Mouse (Mus musculus) spleen, adult 12 weeks (tissue): ENCODE results near the gene Mad1l1.

Experiments used
- DNase-seq: peaks from one replicate; pipeline ENCODE4 v3.0.0; 2022; ENCODE audit warnings: low spot score

Mad1l1 gene

DNA sequence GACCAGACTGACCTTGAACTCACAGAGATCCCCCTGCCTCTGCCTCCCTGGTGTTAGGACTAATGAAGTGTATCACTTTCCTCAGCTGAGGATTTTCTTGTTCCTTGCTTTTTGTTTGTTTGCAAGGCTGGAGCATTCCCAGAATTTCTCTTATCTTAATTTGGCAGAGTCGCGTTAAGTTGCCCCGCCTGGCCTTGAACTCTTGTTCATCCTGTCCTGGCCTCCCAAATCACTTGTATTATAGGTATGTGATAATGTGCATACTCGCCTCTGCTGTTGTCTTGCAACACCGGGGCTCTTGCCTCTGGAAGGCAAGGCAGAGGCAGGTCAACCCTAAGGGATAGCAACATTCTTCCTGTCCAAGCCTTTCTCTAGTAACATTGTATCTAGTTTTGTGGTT lies 2.7 kb upstream of the Mad1l1 start:
- no peak for DNase-seq

DNA sequence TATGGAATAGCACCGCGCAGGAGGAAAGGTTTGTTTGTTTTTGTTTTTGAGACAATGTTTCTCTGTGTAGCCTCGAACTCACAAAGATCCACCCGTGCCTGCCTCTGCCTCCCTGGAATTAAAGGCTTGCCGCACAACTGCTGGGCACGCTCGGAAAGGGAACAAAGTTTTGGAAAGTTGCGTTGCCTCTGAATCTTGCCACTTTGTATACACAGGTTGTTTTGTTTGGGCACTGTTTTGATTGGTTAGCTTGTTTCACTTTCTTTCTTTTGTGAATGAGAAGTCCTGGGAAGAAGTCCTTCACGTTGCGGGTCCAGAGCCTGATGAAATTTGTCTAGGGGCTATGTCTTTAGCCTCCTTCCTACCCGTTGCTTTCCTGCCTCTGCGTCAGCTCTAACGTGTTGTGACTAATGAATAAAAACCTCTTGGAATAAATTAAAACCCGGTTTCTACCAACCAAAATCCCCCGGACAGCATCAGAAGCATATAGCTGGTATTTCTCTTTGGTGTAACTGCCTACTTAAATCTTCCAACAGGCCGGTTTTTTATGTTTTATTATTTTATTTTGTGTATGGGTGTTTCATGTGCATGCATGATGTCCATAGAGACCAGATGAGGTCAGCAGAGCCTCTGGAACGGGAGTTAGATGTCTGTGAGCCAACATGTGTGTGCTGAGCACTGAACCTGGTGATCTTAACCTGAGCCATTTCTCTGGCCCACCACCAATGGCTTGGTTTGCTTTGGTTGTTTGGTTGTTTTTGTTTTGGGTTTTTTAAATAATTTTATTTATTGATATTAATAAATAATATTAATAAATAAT lies 614 bp upstream of the Mad1l1 start:
- DNase-seq, result no peak

DNA sequence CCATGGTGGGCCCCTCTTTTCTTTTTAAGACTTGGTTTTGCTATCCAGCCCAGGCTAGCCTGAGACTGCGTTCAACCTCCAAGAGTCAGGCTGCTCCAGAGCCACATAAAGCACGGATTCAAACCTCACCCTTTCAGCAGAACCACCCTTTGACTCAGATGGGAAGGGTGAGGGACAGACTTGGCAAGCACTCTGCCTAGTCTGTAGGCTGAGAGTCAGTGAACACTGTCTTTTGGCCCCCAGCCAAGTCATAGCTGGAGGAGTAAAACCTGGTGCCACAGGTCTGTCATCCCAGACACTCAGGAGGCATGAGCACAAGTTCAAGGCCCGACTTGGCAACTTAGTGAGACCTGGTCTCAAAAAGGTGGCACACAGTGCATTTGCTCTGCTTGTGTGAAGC lies 4.6 kb downstream of the Mad1l1 start:
- no peak for DNase-seq

DNA sequence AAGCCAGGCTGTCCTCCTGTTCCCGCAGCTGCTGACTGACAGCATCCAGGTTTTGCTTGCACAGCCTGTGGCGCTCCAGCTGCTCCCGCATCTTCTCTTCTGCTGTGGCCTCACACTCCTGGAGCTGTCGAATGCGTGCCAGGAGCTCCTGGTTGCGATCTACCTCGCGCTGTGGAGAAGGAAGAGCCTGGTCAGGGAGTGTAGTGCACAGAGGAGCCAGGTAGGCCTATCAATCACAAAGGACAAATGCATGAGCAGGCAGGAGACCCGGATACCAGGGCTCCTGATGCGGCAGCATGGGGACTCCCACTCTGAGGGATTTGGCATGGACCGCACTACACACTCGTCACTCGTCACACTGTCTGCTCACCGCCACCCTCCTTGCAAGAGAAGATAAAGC lies 13.8 kb downstream of the Mad1l1 start:
- no peak for DNase-seq

DNA sequence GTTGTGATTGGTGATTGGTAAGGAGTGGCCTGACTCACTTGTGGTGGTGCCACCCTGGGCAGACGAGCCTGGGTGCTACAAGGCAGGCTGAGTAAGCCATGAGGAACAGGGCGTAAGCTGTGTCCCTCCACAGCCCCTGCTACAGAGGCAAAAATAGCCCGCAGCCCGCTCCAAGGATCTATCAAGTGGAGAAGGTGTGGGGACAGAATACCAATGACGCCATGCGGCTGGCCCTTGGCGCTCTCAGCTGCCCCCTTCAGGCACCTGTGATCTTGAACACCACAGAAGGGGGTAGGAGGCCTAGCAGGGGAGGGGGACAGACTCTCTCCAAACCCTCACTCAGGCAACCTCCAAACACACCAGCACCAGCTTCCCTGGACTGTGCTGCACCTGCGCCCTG lies 15.3 kb downstream of the Mad1l1 start:
- no peak for DNase-seq

DNA sequence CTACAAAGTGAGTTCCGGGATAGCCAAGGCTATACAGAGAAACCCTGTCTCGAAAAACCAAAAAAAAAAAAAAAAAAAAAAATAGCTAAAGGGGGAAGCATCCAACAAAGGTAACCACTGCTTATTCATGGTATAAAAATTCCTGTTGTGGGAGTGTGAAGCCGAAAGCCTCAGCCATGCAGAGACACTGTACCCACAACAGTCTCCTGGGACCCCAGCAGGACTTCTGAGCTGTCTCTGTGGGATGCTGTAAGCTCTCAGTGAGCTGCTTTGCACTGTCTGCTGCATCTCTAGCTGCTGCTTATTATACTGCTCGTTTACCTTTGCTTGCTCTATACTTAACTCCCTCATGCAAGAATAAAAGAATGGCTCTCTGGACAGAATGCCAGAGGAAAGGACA lies 23.1 kb downstream of the Mad1l1 start:
- no peak for DNase-seq

DNA sequence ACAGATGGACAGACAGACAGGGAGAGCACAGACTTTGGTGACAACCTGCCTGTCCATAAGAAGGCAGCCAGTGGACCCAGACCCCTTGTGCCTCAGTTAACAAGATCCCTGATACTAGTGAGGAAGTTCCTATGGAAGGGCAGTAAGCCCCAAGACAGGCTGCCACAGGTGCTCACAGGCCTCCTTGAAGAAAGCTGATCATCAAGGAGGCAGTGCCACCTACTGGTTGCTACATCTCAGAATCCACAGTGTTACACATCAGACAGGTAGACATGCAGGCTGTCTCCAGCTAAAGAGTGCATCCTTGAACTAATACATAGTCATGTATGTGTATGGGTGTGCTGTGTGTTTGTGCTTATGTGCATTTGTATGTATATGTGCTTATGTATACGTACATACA lies 29.2 kb downstream of the Mad1l1 start:
- no peak for DNase-seq

DNA sequence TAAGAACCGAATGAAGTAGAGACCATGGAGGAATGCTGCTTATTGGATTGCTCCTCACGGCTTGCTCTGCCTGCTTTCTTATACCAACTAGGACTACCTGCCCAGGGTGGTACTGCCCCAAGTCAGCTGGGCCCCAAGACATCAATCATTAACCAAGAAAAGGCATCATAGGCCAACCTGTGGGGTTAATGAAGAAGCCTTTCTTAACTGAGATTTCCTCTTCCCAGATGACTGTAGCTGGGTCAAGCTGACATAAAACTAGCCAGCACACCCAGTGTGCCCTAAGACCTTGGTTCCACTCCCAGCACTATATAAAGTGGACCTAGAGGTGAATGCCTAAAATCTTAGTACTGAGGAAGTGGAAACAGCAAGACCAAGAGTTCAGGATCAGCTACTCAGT lies 32.2 kb downstream of the Mad1l1 start:
- DNase-seq, result no peak

DNA sequence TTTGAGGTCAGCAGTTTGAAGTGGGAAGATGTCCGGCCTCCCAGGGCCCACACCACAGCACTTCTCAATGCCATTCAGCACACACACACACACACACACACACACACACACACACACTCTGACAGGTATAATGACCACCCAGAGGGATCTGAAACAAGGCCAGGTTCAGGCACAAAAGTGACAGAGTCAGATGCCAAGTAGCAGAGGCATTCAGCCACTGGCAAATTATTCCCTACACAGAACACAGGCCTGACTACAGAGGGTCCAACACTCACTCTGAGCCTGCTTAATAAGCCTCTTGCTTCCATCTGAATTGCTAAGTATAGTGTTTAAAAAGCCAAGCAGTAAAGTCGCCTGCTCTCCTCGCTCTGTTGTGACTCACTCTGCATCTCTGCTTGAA lies 33.1 kb downstream of the Mad1l1 start:
- no peak for DNase-seq

DNA sequence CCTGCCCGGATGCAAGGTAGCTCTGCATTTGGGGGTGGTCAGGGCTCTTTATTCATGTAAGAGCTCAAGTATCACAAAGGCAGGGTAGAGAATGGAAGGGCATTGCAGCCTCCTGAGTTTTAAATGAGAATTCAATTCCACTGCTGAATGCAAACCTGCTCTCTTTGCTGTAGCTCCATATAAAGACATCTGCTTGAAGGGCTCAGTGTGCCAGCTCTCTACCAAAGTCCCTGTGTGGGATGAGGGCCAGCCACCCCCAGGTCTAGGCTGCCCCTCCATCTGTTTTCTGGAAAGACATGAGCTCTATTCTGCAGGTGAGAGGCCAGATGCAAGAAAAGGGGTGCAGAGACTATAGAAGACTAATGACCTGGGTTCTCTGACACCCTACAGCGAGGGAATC lies 36.6 kb downstream of the Mad1l1 start:
- no peak for DNase-seq

DNA sequence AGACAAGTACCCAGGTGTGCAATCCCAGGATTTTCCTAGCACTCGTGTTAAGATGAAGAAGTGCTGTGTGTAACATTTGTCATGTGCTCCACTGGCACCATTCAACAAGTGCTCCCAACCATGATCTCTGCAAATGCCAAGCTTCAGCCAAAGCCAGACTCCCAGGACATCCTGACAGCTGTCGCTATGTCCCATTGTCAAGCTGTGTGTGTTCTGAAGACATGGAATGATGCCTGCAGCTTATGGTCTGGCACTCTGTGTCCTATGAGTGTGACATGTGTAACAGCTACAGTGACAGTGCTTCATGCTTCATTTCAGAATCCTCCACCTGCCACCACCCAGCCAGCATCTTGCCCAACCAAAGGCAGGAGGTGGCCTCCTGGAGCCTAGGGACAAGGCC lies 37.3 kb downstream of the Mad1l1 start:
- no peak for DNase-seq

DNA sequence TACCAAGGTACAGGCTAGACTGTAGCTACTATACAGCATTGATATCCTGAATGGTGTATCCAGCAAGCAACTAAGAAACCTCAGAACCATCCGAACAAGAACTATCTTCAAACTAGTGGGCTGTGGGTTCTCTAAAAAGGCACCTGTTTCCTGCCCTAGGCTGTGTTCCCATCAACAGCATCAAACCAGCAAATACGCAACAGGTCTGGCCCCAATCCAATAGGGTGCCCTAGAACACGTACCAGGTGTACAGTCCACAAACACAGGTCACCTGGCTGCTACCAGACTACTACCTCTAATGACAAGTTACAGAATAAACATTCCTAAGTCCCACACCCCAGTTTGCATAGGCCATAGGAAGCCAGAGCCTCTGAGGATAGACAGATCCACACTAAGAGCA lies 38.5 kb downstream of the Mad1l1 start:
- DNase-seq, result no peak

DNA sequence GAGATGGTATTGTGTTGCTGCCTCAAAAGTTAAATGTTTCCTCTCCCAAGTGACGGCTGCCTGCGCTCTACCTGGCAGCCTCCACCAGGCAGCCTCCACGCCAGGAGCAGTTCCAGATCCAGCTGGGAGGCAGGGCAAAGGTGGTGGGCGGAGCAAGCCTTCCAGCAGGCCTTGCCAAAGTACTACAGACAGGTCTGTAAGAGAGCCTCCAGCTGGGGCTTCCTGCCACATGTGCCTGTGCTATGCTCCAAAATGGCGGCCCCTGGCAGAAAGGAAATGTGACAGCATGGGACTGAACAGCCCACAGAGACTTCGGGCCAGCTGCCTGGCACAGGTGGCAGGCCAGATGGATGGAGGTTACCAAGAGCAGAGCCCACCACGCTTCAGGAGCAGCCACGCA lies 39.0 kb downstream of the Mad1l1 start:
- no peak for DNase-seq

DNA sequence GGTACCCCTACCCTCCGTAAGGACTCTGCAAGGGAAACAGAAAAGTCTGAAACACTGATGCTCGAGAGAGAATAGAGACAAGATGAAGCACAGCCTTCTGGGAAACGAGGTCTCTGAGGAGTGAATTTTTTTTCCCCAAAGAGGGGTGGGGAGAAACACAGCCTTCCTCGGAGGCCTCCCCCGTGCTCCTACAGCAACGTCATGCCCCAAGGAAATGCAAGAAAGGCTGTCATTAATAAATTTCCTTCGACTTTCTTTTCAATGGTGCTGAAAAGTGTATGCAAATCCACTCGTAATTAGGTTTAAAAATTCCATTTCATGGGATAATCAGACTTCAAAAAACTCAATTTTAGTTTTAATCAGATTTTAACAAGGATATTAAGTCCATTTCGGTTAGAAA lies 41.1 kb downstream of the Mad1l1 start:
- DNase-seq, result no peak

DNA sequence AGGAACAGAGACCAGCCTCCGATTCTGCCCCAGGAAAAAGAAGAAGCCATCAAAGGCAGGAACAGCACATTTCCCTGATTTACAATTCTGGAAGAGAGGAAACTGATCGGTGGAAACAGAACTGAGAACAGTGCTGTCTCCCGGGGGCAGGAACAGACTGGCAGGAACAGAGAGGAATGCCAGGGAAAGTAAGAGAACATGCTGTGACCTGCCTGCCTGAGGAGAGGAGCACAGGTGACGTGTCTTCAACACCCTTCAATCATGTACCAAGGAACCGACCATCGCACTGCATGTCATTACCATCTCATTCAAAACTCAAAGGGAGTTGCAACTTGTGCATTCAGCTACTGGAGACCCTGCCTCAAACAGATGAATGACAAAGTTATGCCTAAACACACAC lies 44.6 kb downstream of the Mad1l1 start:
- DNase-seq, result no peak

DNA sequence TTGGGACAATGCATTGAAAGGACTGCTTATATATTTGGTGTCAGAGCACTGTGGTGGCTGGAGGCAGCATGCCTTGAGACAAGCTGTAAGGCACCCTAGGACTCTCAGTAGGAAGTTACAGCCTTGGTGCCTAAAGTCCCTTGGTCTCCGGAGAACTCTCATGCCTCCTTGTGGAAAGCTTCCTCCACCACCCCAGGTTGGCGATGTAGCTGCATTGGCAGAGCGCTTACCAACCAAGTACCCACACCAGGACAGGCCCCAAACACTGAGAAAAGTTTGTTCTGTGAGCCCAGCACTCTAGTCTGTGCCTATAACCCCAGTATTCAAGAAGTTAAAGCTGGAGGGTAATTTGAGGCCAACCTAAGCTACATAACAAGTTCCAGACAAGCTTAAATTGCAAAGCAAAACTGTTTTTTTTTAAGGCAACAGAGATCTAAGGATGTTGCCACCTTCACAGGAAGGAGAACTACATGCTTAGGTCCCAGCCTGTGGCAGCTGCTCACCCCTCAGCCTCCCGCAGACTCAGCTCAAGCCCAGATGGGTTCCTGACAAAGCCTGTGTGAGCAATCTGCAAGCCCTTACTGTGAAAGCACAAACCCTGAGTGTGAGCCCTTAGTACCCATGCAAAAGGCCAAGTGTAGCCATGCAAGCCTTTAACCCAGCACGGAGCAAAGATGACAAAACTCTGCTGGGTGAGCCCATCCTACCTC lies 50.2 kb downstream of the Mad1l1 start:
- DNase-seq, result no peak

DNA sequence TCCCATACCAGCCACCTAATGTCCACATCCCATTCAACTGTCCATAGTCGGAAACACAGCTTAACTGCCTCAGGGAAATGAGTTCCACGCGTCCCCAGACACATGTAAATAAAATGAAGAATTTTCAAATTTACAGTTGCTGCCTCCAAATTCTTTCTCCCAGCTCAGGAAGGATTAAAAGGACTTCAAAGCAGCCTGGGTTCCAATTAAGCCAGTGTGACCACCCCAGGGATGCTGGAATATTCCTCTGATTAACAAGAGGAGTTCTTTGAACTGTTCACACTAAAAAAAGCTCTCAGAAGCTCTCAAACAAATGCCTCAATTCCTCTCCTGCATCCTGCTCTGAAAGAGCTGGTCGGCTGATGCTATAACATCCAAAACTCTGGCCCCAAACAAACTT lies 53.0 kb downstream of the Mad1l1 start:
- DNase-seq, result no peak

DNA sequence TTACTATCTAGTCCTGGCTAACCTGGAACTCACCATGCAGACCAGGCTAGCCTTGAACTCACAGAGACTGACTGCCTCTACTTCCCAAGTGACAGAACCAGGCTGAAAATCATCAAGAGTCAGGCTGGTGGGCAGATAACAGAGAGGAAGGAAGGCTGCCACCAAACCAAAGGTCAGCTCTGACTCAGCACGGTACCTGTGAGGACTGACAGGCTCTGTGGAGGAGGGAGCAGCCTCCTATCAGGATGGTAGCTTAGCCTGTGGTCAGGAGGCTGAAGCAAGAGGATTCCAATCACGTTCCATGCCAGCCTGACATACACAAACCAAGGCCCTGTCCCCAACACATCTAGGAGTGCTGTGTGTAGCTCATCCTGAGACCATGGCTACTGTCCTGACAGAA lies 54.3 kb downstream of the Mad1l1 start:
- DNase-seq, result no peak

DNA sequence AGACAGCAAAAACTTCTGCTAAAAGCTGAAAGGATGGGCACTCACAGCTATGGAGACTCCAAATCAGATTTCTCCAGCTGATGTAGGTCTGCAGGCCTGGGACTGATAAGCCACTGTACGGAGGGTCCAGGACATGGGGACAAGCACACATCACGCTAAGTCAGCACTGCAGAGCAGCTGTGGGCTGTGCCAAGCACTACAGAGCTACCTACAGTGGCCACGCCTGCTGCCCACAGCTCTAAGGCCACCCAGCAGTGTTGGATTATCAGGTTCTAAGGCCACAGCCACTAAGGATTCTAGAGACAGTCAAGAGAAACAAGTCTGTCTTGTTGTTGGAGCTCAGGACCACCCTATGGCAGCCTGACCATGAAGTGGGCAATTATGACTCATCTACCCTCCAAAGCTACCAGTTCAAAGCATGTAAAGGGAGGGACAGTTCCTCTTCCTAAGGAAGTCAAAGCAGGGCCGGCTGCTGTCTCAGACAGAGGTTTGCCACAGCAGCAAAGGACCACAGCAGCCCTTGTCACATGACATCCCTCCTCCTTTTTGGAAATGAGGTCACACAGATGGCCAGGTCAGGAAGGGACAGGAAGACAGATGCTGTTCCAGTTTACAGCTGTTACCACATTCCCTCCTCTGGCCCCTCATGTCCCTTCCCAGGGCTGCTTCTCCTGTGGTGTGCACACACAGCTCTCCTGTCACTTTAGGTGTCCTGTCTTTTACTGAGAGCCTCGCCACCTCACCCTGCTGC lies 56.4 kb downstream of the Mad1l1 start:
- DNase-seq, result no peak

DNA sequence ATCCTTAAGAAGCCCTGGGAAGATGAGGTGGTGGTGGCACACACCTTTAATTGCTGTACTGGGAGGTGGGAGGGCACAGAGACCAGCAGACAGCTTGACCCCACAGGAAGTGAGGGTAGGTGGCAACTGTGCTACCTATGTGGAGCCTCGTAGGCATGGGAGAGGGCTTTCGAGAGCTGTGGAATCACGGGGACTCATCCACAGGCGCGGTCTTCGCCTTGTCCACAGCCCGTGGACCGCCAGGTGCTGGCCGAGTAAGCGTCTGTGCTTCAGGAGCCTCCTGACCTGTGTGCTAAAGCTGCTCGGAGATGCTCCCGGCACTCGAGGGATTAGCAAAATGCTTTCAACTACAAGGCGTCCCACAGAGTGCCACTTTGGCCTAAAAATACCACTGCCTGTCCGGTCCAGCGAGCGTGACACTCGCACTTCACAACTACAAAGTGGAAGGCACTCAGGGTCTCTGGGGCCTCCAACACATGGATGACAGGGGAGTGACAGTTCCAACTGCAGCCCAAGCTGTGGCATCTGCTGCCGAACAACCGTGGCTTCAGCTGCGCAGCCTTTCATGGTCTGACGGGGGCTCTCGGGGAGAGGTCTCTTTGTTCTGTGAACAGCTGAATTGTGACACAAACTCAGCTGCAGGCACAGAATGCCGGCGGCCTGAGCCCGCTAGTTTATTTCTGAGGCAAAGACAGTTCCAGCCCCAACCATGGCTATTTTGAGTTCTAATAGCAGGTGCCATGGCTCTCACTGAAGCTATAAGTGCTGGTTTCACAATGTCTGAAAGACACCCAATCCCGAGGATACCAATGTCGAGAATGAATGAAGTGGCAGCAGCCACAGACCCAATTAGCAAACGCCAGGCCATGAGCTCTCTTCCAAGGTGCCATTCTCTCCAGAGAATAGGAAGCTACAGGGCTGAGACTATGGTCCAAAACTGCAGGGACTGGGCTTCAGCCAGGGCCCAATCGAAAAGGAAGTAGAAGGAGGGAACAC lies 57.3 kb downstream of the Mad1l1 start:
- DNase-seq, result no peak

DNA sequence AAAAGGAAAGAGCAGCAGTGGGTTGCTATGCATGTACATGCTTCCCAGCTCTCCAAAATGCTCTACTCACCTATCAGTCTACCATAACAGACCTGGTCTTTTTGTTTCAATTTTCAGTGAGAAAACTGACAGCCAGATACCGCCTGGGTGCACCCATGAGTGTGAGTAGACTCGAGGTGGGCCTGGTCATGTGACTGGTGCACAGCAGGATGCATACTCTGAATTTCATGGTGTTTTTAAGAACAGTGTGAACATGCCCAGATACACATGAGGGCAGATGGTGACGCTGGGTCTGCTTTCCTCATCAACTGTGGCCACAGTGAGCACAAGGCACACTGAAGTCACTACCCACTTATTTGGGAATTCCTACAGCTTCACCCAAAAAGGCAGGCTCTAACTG lies 59.0 kb downstream of the Mad1l1 start:
- no peak for DNase-seq

DNA sequence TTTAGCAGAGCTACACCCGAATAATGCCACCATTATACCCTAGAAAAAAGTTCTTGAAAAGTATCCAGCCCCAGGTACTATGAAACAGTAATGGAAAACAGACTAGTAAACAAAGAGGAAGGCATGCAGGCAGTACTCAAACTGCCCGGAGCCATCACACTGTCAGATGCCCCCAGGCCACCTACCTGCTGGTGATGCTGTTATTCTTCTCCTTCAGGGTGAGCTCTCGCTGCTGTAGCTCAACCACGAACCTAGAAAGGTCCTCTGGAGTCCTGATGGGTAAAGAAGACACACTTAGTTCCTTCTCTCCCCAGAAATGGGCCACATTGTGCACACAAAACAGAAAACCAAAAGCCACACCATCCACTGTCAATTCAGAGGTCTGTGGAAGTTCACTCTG lies 60.0 kb downstream of the Mad1l1 start:
- no peak for DNase-seq
